ENCODE assay signal across 11 mouse cellular contexts in the genomic region with DNA sequence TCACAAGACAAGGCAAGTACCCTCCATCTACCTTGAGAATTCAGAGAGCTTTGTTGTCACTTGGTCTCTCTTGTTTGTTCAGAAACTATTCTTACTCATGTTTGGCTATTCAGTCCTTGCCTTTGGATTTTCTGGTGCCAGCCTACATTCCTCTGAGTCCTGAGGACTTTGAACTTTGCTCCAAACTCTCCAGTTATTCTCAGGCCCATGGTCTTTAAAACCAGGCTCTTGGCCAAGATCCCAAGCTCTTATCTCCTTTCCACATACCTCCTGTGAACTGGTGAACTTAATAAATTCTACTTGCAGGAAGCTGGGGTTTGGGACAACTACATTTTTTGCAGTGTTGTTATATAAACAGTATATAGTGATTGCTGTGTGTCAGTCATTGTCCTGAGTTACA. TPM values are rescaled to one million over a fixed set of nuclear protein-coding genes. Genes with fewer than 3 reads are reported as not detected.
DNase-seq lines count a peak whose midpoint lies in the region; ATAC-seq and TF ChIP-seq lines count a peak whose summit lies in the region.
"Had no signal": no experiment of that assay in that cellular context is flagged by ENCODE, and none has a peak within 500 bp of the region (broad histone marks: within the 10 kb centered on the region; RNA-seq: fewer than 3 reads in every experiment).

No protein-coding gene starts in this region.

- no peak overlapping the region for H3K9ac ChIP-seq in liver, postnatal 0 days (replicated peaks)

- H3K27ac ChIP-seq in liver, postnatal 0 days (ENCODE audit: low read depth): no peak overlapping the region

- H3K27me3 ChIP-seq in liver, postnatal 0 days (ENCODE audit: insufficient read depth, low read length): no peaks in the 10 kb centered on the region

- H3K4me3 ChIP-seq in liver, postnatal 0 days (ENCODE audit: low read depth, low read length): no peak overlapping the region

- no peaks in the 10 kb centered on the region for H3K9me3 ChIP-seq in liver, postnatal 0 days (ENCODE audit: low read length)

- intact Hi-C loops in heart, postnatal 25 days (cut with DNase I): no loop called here

- DNase-seq in heart, adult 11 months: peak; percentile 89
- no peak for DNase-seq in heart, postnatal 25 days (ENCODE audit: low spot score)
- no peak for DNase-seq in liver, postnatal 0 days
- no peak for DNase-seq in liver
- peak; percentile 60 for DNase-seq in lung, postnatal 10 days
- no peak for DNase-seq in gastrocnemius, adult 8-10 months (ENCODE audit: low spot score in 2 of 2)
- DNase-seq in cerebellum, adult 9-10 months: no peak
- DNase-seq in spleen, adult 18-20 months: no peak
- DNase-seq: gastrocnemius, postnatal 36 days; heart, postnatal 14 days; thymus, postnatal 4 days had no signal

- peak; percentile 50; the same call in 1 of the 2 replicates for TF ChIP-seq EP300 in liver, postnatal 0 days (IDR thresholded peaks at IDR 0.05; ENCODE audit: low read depth)

- H3K4me2 ChIP-seq in liver, postnatal 0 days (ENCODE audit: low read depth, low read length): no peak overlapping the region

- ATAC-seq in liver, postnatal 0 days: peak; percentile 40; the same call in 1 of the 2 replicates

- no peaks in the 10 kb centered on the region for H3K4me1 ChIP-seq in liver, postnatal 0 days (ENCODE audit: insufficient read depth)

- no peaks in the 10 kb centered on the region for H3K36me3 ChIP-seq in liver, postnatal 0 days (replicated peaks; ENCODE audit: insufficient read depth, low read length)

- TF ChIP-seq CTCF in liver, postnatal 0 days (IDR thresholded peaks at IDR 0.05; ENCODE audit: low read depth): no peak

RNA-seq across cellular contexts. Expression of gene Fhl1, which starts 38.3 kb away (rescaled TPM):
- total RNA-seq in heart, postnatal 25 days (2021): 100 to 1,000 TPM; 114 to 123 TPM
- polyA plus RNA-seq in liver, postnatal 0 days (2015; fragmentation: Nextera tagmentation; extraction: Ambion mirVana): 14.8 and 25.2 TPM in 2 replicates
- 1,000 to 10,000 TPM in 2 of 4 experiments, 100 to 1,000 TPM in 2; 965 to 1,061 (median 1,004) TPM for total RNA-seq in gastrocnemius, adult 8-10 months (2022)

RNA-seq across cellular contexts. Expression of gene Map7d3, which starts 52.3 kb away (rescaled TPM):
- under 1 TPM; 0.50 to 0.73 TPM for total RNA-seq in heart, postnatal 25 days (2021)
- 0.55 and 0.63 TPM in 2 replicates for polyA plus RNA-seq in liver, postnatal 0 days (2015; fragmentation: Nextera tagmentation; extraction: Ambion mirVana)
- total RNA-seq in gastrocnemius, adult 8-10 months (2022): under 1 TPM; 0.10 to 0.22 (median 0.18) TPM

Comparison
In these comparisons a context has a peak if more than half of its experiments do, and no peak if none do; other contexts are left out.
1. DNase-seq: peak in heart, adult 11 months (single experiment) and lung, postnatal 10 days (single experiment); none in heart, postnatal 25 days (single experiment), liver, postnatal 0 days (single experiment), liver (single experiment), gastrocnemius, adult 8-10 months (0 of 2), cerebellum, adult 9-10 months (single experiment) and spleen, adult 18-20 months (0 of 2).
2. RNA of gene Fhl1, which starts 38.3 kb away (total RNA-seq): 965 to 1,061 TPM in gastrocnemius, adult 8-10 months; 114 to 123 TPM in heart, postnatal 25 days; every median in the first group is over 4 times any median in the second.